Comparison of ENCODE assay signal across 8 mouse cellular contexts in the genomic region with DNA sequence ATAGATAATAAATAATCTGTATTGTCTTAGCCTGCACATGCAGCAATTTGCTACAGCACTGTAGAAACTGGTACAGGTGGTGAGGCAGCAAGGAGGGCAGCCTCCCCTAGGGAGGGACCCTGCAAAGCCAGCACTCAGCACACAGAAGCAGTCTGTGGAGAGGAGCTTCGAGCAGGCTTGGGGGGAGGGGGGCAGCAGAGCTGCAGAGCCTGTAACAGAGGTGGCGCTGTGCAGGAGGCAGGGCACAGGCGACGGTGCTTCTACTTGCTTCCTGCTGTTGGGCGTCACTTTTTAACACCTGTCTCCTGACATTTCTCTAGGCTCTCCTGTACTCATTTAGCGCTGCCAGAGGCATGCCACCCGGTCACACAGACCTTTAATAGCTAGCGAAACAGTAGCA.
DNase-seq lines count a peak whose midpoint lies in the region; ATAC-seq and TF ChIP-seq lines count a peak whose summit lies in the region.

No protein-coding gene starts in this region.

- 0 out of 2 replicates have a peak, but pooled peaks have one; percentile 46 for ATAC-seq in kidney, postnatal 0 days (replicated peaks; ENCODE audit: low FRiP score, low read depth)
- no peak for ATAC-seq in liver, embryonic 16.5 days (ENCODE audit: low read depth)

- no peak overlapping the region for H3K27ac ChIP-seq in kidney, postnatal 0 days
- no peak overlapping the region for H3K27ac ChIP-seq in liver, embryonic 16.5 days (ENCODE audit: low read length)
- no peak overlapping the region for H3K27ac ChIP-seq in small intestine, adult 2 months (ENCODE audit: insufficient read depth, low read depth, low read length)

- peak; percentile 62 for DNase-seq in kidney, postnatal 0 days (ENCODE audit: low spot score)
- no peak for DNase-seq in kidney, adult 11 months
- DNase-seq in brain, embryonic 14.5 days (ENCODE audit: low read depth) = peak; percentile 87
- DNase-seq in heart, postnatal 4 days = peak; percentile 20
- no peak for DNase-seq in gastrocnemius, postnatal 10 days
- DNase-seq in lung, postnatal 25 days (ENCODE audit: low spot score) = no peak

- WGBS in kidney, postnatal 0 days = 7% methylated on average over 8 of the region's 8 CpGs
- 7% methylated on average over 8 of the region's 8 CpGs for WGBS in liver, embryonic 16.5 days (ENCODE audit: insufficient replicate concordance)
- WGBS in small intestine, adult 2 months = 20% methylated on average over 8 of the region's 8 CpGs

- no peak overlapping the region for H3K9ac ChIP-seq in kidney, postnatal 0 days (ENCODE audit: low read depth, low read length)
- H3K9ac ChIP-seq in liver, embryonic 16.5 days (ENCODE audit: low read depth, low read length) = no peak overlapping the region

- H3K36me3 ChIP-seq in kidney, postnatal 0 days (ENCODE audit: insufficient read depth, low read length) = no peaks in the 10 kb centered on the region
- no peaks in the 10 kb centered on the region for H3K36me3 ChIP-seq in liver, embryonic 16.5 days (ENCODE audit: control insufficient read depth, insufficient read depth)
- H3K36me3 ChIP-seq in small intestine, adult 2 months (ENCODE audit: control insufficient read depth, insufficient read depth, low read length) = no peaks in the 10 kb centered on the region

- peak overlapping the region; percentile 8; the same call in 1 of the 2 replicates for H3K4me3 ChIP-seq in kidney, postnatal 0 days (replicated peaks; ENCODE audit: low read depth, low read length)
- H3K4me3 ChIP-seq in liver, embryonic 16.5 days (ENCODE audit: low read depth, low read length) = peak overlapping the region; percentile 19; the same call in 1 of the 2 replicates
- no peak overlapping the region for H3K4me3 ChIP-seq in small intestine, adult 2 months (ENCODE audit: low read depth, low read length)

- peak overlapping the region; percentile 47 for H3K4me2 ChIP-seq in kidney, postnatal 0 days (ENCODE audit: low read length)
- peak overlapping the region; percentile 36 for H3K4me2 ChIP-seq in liver, embryonic 16.5 days (ENCODE audit: low read depth, low read length)

- TF ChIP-seq POLR2A in brain, embryonic 14.5 days (IDR thresholded peaks at IDR 0.05; ENCODE audit: borderline replicate concordance, extremely low read depth, insufficient read depth, insufficient read length, poor library complexity, severe bottlenecking) = no peak
- TF ChIP-seq POLR2A in small intestine, adult 2 months (IDR thresholded peaks at IDR 0.05; ENCODE audit: low read depth, low read length) = no peak

- 0 out of 2 replicates have a peak, but pooled peaks cover 12% of the 10 kb centered on the region for H3K4me1 ChIP-seq in kidney, postnatal 0 days (replicated peaks; ENCODE audit: insufficient read depth, low read length)
- H3K4me1 ChIP-seq in liver, embryonic 16.5 days (ENCODE audit: control insufficient read depth, low read depth, low read length) = no peaks in the 10 kb centered on the region
- H3K4me1 ChIP-seq in small intestine, adult 2 months (ENCODE audit: control insufficient read depth, insufficient read depth, insufficient read length, low read length) = peaks cover 8% of the 10 kb centered on the region

- peak; percentile 55 for TF ChIP-seq CTCF in kidney, postnatal 0 days (IDR thresholded peaks at IDR 0.05; ENCODE audit: low read depth)
- no peak for TF ChIP-seq CTCF in brain, embryonic 14.5 days (IDR thresholded peaks at IDR 0.05; ENCODE audit: borderline replicate concordance, extremely low read depth, insufficient read depth, insufficient read length)
- 0 out of 2 replicates have a peak, but pooled peaks have one; percentile 27 for TF ChIP-seq CTCF in small intestine, adult 2 months (IDR thresholded peaks at IDR 0.05; ENCODE audit: extremely low read depth, insufficient read length, insufficient replicate concordance, low read depth, low read length)

- no peaks in the 10 kb centered on the region for H3K9me3 ChIP-seq in kidney, postnatal 0 days (replicated peaks; ENCODE audit: low read length)
- H3K9me3 ChIP-seq in liver, embryonic 16.5 days (replicated peaks; ENCODE audit: control insufficient read depth, low read length) = no peaks in the 10 kb centered on the region

- H3K27me3 ChIP-seq in kidney, postnatal 0 days (ENCODE audit: insufficient read depth, low read length) = no peaks in the 10 kb centered on the region
- H3K27me3 ChIP-seq in liver, embryonic 16.5 days (ENCODE audit: control insufficient read depth, insufficient read depth, low read depth, low read length) = no peaks in the 10 kb centered on the region
- H3K27me3 ChIP-seq in small intestine, adult 2 months (ENCODE audit: control insufficient read depth, insufficient read depth, low read length) = no peaks in the 10 kb centered on the region

Comparison
In these comparisons a context has a peak if more than half of its experiments do, and no peak if none do; other contexts are left out.
1. DNase-seq: peak in kidney, postnatal 0 days (single experiment), brain, embryonic 14.5 days (single experiment) and heart, postnatal 4 days (single experiment); none in kidney, adult 11 months (single experiment), gastrocnemius, postnatal 10 days (single experiment) and lung, postnatal 25 days (single experiment).